Mouse (Mus musculus) hindbrain, embryonic 16.5 days (tissue): ENCODE data around the gene Pkdrej. TPM values are rescaled to one million over a fixed set of nuclear protein-coding genes. Genes with fewer than 3 reads are reported as not detected.
"Not testable (repeated sequence)": the region's sequence is repeated elsewhere in the genome, so short reads cannot be mapped to it uniquely, and the experiment has no call there.

Source experiments
- ATAC-seq: fragments of 200-750 bp; cut with Nextera tagmentation; 2 replicates; pipeline ENCODE4 v1.8.0; 2017; ENCODE audit warnings: moderate TSS enrichment, moderate library complexity
- H3K27ac ChIP-seq: fragments of 300-500 bp; sonication (generic); 2 replicates; pipeline ENCODE4 v1.5.1; 2014; ENCODE audit warnings: low read depth, mild to moderate bottlenecking, control low read depth, low read length, moderate library complexity
- H3K27me3 ChIP-seq: fragments of 300-500 bp; sonication (generic); replicated peaks from 2 replicates; pipeline ENCODE4 v1.6.1; 2014; ENCODE audit warnings: low read length; ENCODE audit not compliant: control insufficient read depth, insufficient read depth
- H3K36me3 ChIP-seq: fragments of 300-500 bp; sonication (generic); 2 replicates; pipeline ENCODE4 v1.6.1; 2014; ENCODE audit warnings: mild to moderate bottlenecking, low read length, moderate library complexity, mixed read lengths; ENCODE audit not compliant: control insufficient read depth, insufficient read depth
- H3K4me1 ChIP-seq: fragments of 300-500 bp; sonication (generic); 2 replicates; pipeline ENCODE4 v1.6.1; 2014; ENCODE audit warnings: low read depth, low read length; ENCODE audit not compliant: control insufficient read depth, insufficient read depth
- H3K4me2 ChIP-seq: fragments of 300-500 bp; sonication (generic); 2 replicates; pipeline ENCODE4 v1.6.1; 2014; ENCODE audit warnings: mild to moderate bottlenecking, low read length, control low read depth, moderate library complexity
- H3K4me3 ChIP-seq: fragments of 300-500 bp; sonication (generic); 2 replicates; pipeline ENCODE4 v1.5.1; 2014; ENCODE audit warnings: mild to moderate bottlenecking, low read length, control low read depth, moderate library complexity
- H3K9ac ChIP-seq: fragments of 300-500 bp; sonication (generic); 2 replicates; pipeline ENCODE4 v1.6.1; 2014; ENCODE audit warnings: low read depth, mild to moderate bottlenecking, control low read depth, low read length, moderate library complexity
- H3K9me3 ChIP-seq: fragments of 300-500 bp; sonication (generic); 2 replicates; pipeline ENCODE4 v1.6.1; 2014; ENCODE audit warnings: mild to moderate bottlenecking, low read length, moderate library complexity; ENCODE audit not compliant: control insufficient read depth
- WGBS: fragments of 180-500 bp; shearing (Covaris S2); extraction: QIAGEN DNeasy Blood & Tissue Kit; methylation state at CpG from one replicate; pipeline ENCODE4 v1.1.7; 2014; 5-methylcytosine and 5-hydroxymethylcytosine counted together
- polyA plus RNA-seq: library from polyadenylated mRNA; unstranded; fragments of >200 nt; fragmentation: Nextera tagmentation; extraction: Ambion mirVana; gene quantifications from 2 replicates; pipeline ENCODE4 v1.2.1, GENCODE M21; 2015

Gene Pkdrej
- polyA plus RNA-seq, 1 experiment from 2014 or later: 0.08 TPM

GRCm38 (mm10) chr15:85783146-85783545 is 38.4 kb downstream of the Pkdrej start:
- no peaks in the 10 kb centered on the region for H3K27me3 ChIP-seq
- H3K9me3 ChIP-seq: no peaks in the 10 kb centered on the region
- WGBS: 86% methylated on average over 4 of the region's 4 CpGs
- no peak overlapping the region for H3K4me2 ChIP-seq
- H3K4me1 ChIP-seq: no peaks in the 10 kb centered on the region
- no peak overlapping the region for H3K9ac ChIP-seq
- no peak overlapping the region for H3K27ac ChIP-seq
- ATAC-seq: no peak
- no peak overlapping the region for H3K4me3 ChIP-seq
- H3K36me3 ChIP-seq: no peaks in the 10 kb centered on the region

- not testable (repeated sequence) for H3K36me3 ChIP-seq, ATAC-seq, H3K4me3 ChIP-seq, H3K27me3 ChIP-seq, H3K9me3 ChIP-seq, H3K27ac ChIP-seq, H3K4me1 ChIP-seq, H3K4me2 ChIP-seq, H3K9ac ChIP-seq
- 90% methylated on average over 6 of the region's 6 CpGs for WGBS
Observed at GRCm38 (mm10) chr15:85778891-85779290, 42.6 kb downstream of the Pkdrej start.

GRCm38 (mm10) chr15:85776771-85777170 is 44.8 kb downstream of the Pkdrej start:
- H3K4me2 ChIP-seq: no peak overlapping the region
- no peak overlapping the region for H3K27ac ChIP-seq
- H3K9me3 ChIP-seq: no peaks in the 10 kb centered on the region
- H3K4me3 ChIP-seq: no peak overlapping the region
- no peak for ATAC-seq
- no peaks in the 10 kb centered on the region for H3K36me3 ChIP-seq
- no peaks in the 10 kb centered on the region for H3K4me1 ChIP-seq
- WGBS: 72% methylated on average over 5 of the region's 5 CpGs
- no peak overlapping the region for H3K9ac ChIP-seq
- no peaks in the 10 kb centered on the region for H3K27me3 ChIP-seq

GRCm38 (mm10) chr15:85776241-85776640 is 45.3 kb downstream of the Pkdrej start:
- H3K27ac ChIP-seq: no peak overlapping the region
- no peak for ATAC-seq
- H3K9ac ChIP-seq: no peak overlapping the region
- H3K9me3 ChIP-seq: no peaks in the 10 kb centered on the region
- H3K4me2 ChIP-seq: no peak overlapping the region
- no peaks in the 10 kb centered on the region for H3K27me3 ChIP-seq
- H3K36me3 ChIP-seq: no peaks in the 10 kb centered on the region
- 81% methylated on average over 2 of the region's 2 CpGs for WGBS
- no peak overlapping the region for H3K4me3 ChIP-seq
- no peaks in the 10 kb centered on the region for H3K4me1 ChIP-seq

- Histone ChIP-seq H3K36me3 (no peaks in the 10 kb centered on the region), H3K4me1 (no peaks in the 10 kb centered on the region), H3K27ac (no peak overlapping the region), H3K4me2 (no peak overlapping the region), H3K4me3 (no peak overlapping the region), H3K9ac (no peak overlapping the region), H3K27me3 (no peaks in the 10 kb centered on the region), H3K9me3 (no peaks in the 10 kb centered on the region)
- ATAC-seq: no peak
- 87% methylated on average over 7 of the region's 7 CpGs for WGBS
Observed at GRCm38 (mm10) chr15:85775001-85775400, 46.5 kb downstream of the Pkdrej start.

GRCm38 (mm10) chr15:85774419-85774818 is 47.1 kb downstream of the Pkdrej start:
- 91% methylated on average over 9 of the region's 9 CpGs for WGBS
- Histone ChIP-seq H3K9ac (no peak overlapping the region), H3K4me2 (no peak overlapping the region), H3K9me3 (no peaks in the 10 kb centered on the region), H3K4me3 (no peak overlapping the region), H3K27ac (no peak overlapping the region), H3K4me1 (no peaks in the 10 kb centered on the region), H3K27me3 (no peaks in the 10 kb centered on the region), H3K36me3 (no peaks in the 10 kb centered on the region)
- no peak for ATAC-seq

GRCm38 (mm10) chr15:85772146-85772740 is 49.3 kb downstream of the Pkdrej start:
- Histone ChIP-seq H3K4me3 (no peak overlapping the region), H3K4me2 (no peak overlapping the region), H3K4me1 (no peaks in the 10 kb centered on the region), H3K27me3 (no peaks in the 10 kb centered on the region), H3K9me3 (no peaks in the 10 kb centered on the region), H3K9ac (no peak overlapping the region), H3K27ac (no peak overlapping the region), H3K36me3 (no peaks in the 10 kb centered on the region)
- WGBS: 83% methylated on average over 11 of the region's 11 CpGs
- no peak for ATAC-seq

GRCm38 (mm10) chr15:85771306-85772121 is 50.0 kb downstream of the Pkdrej start:
- Histone ChIP-seq H3K4me1 (no peaks in the 10 kb centered on the region), H3K36me3 (no peaks in the 10 kb centered on the region), H3K27ac (no peak overlapping the region), H3K4me3 (no peak overlapping the region), H3K27me3 (no peaks in the 10 kb centered on the region), H3K4me2 (no peak overlapping the region), H3K9ac (no peak overlapping the region), H3K9me3 (no peaks in the 10 kb centered on the region)
- 91% methylated on average over 17 of the region's 17 CpGs for WGBS
- no peak for ATAC-seq

GRCm38 (mm10) chr15:85768991-85769390 is 52.5 kb downstream of the Pkdrej start:
- Histone ChIP-seq H3K4me3 (no peak overlapping the region), H3K9ac (no peak overlapping the region), H3K4me2 (no peak overlapping the region), H3K9me3 (peaks cover 2% of the 10 kb centered on the region; the same call in 1 of the 2 replicates), H3K36me3 (no peaks in the 10 kb centered on the region), H3K27me3 (no peaks in the 10 kb centered on the region), H3K27ac (no peak overlapping the region), H3K4me1 (no peaks in the 10 kb centered on the region)
- WGBS: 94% methylated on average over 8 of the region's 8 CpGs
- no peak for ATAC-seq
